Mouse (Mus musculus): ENCODE measurements around the gene Col4a3. TPM values are rescaled to one million over a fixed set of nuclear protein-coding genes. Genes with fewer than 3 reads are reported as not detected.

The Col4a3 gene
- total and polyA plus RNA-seq, 2 experiments from 2014 or later: 0.79 to 0.94 TPM

DNA sequence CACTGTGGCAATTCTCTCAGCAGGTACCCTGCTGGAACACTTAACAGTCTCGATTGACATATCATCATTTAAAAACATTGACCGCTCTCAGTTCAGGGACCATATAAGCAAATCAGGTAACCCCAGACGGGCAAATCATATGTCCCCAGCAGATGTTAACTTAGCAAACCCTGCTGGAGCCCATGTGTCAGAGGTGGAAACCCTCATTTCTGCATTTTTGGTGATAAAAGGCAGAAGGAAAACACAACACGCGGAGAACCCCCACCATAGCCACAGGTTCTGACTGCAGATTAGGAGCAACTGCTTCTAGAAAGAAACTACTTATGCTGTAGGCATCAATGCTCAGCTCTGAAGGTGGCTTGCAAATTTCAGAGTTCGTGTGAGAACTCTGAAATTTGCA lies 38.2 kb downstream of the Col4a3 start:
- Histone ChIP-seq H3K4me3 (ENCODE audit: low read length) (no peak overlapping the region), H3K4me1 (ENCODE audit: insufficient read depth, low read length) (no peaks in the 10 kb centered on the region), H3K27ac (no peak overlapping the region), H3K9me3 (ENCODE audit: low read length) (no peaks in the 10 kb centered on the region), H3K36me3 (ENCODE audit: insufficient read depth, low read length) (no peaks in the 10 kb centered on the region), H3K4me2 (ENCODE audit: low read depth, low read length) (no peak overlapping the region), H3K9ac (replicated peaks; ENCODE audit: low read length) (no peak overlapping the region), H3K27me3 (ENCODE audit: insufficient read depth, low read length) (no peaks in the 10 kb centered on the region)
- TF ChIP-seq CTCF (IDR thresholded peaks at IDR 0.05; ENCODE audit: low read depth): no peak
- 76% methylated on average over 6 of the region's 6 CpGs for WGBS
- ATAC-seq: no peak
- DNase-seq (ENCODE audit: low spot score): no peak

- 77% methylated on average over 2 of the region's 2 CpGs for WGBS
- H3K27ac ChIP-seq: no peak overlapping the region
- H3K4me2 ChIP-seq (ENCODE audit: low read depth, low read length): no peak overlapping the region
- ATAC-seq: no peak
- no peaks in the 10 kb centered on the region for H3K36me3 ChIP-seq (ENCODE audit: insufficient read depth, low read length)
- DNase-seq (ENCODE audit: low spot score): no peak
- H3K4me3 ChIP-seq (ENCODE audit: low read length): no peak overlapping the region
- H3K9ac ChIP-seq (replicated peaks; ENCODE audit: low read length): no peak overlapping the region
- TF ChIP-seq CTCF (IDR thresholded peaks at IDR 0.05; ENCODE audit: low read depth): no peak
- no peaks in the 10 kb centered on the region for H3K9me3 ChIP-seq (ENCODE audit: low read length)
- no peaks in the 10 kb centered on the region for H3K4me1 ChIP-seq (ENCODE audit: insufficient read depth, low read length)
- no peaks in the 10 kb centered on the region for H3K27me3 ChIP-seq (ENCODE audit: insufficient read depth, low read length)
These were observed 38.8 kb downstream of the Col4a3 start for GRCm38 (mm10) chr1:82625474-82625873.

GRCm38 (mm10) chr1:82627652-82628051 lies 40.9 kb downstream of the Col4a3 start:
- H3K4me1 ChIP-seq (ENCODE audit: insufficient read depth, low read length): no peaks in the 10 kb centered on the region
- no peak overlapping the region for H3K4me2 ChIP-seq (ENCODE audit: low read depth, low read length)
- no peaks in the 10 kb centered on the region for H3K36me3 ChIP-seq (ENCODE audit: insufficient read depth, low read length)
- no peak overlapping the region for H3K27ac ChIP-seq
- no peaks in the 10 kb centered on the region for H3K27me3 ChIP-seq (ENCODE audit: insufficient read depth, low read length)
- no peaks in the 10 kb centered on the region for H3K9me3 ChIP-seq (ENCODE audit: low read length)
- WGBS: 88% methylated on average over 4 of the region's 4 CpGs
- no peak for TF ChIP-seq CTCF (IDR thresholded peaks at IDR 0.05; ENCODE audit: low read depth)
- DNase-seq (ENCODE audit: low spot score) (no peak), ATAC-seq (no peak)
- H3K9ac ChIP-seq (replicated peaks; ENCODE audit: low read length): no peak overlapping the region
- no peak overlapping the region for H3K4me3 ChIP-seq (ENCODE audit: low read length)

- no peaks in the 10 kb centered on the region for H3K36me3 ChIP-seq (ENCODE audit: insufficient read depth, low read length)
- no peak overlapping the region for H3K4me3 ChIP-seq (ENCODE audit: low read length)
- no peak overlapping the region for H3K4me2 ChIP-seq (ENCODE audit: low read depth, low read length)
- H3K27me3 ChIP-seq (ENCODE audit: insufficient read depth, low read length): no peaks in the 10 kb centered on the region
- no peaks in the 10 kb centered on the region for H3K4me1 ChIP-seq (ENCODE audit: insufficient read depth, low read length)
- H3K9me3 ChIP-seq (ENCODE audit: low read length): no peaks in the 10 kb centered on the region
- no peak for TF ChIP-seq CTCF (IDR thresholded peaks at IDR 0.05; ENCODE audit: low read depth)
- no peak for DNase-seq (ENCODE audit: low spot score)
- 82% methylated on average over 5 of the region's 5 CpGs for WGBS
- ATAC-seq: no peak
- H3K27ac ChIP-seq: no peak overlapping the region
- no peak overlapping the region for H3K9ac ChIP-seq (replicated peaks; ENCODE audit: low read length)
These were observed 42.8 kb downstream of the Col4a3 start for GRCm38 (mm10) chr1:82629495-82629894.

GRCm38 (mm10) chr1:82631169-82631792 lies 44.6 kb downstream of the Col4a3 start:
- Histone ChIP-seq H3K36me3 (ENCODE audit: insufficient read depth, low read length) (no peaks in the 10 kb centered on the region), H3K9ac (replicated peaks; ENCODE audit: low read length) (no peak overlapping the region), H3K27ac (no peak overlapping the region), H3K27me3 (ENCODE audit: insufficient read depth, low read length) (no peaks in the 10 kb centered on the region), H3K4me3 (ENCODE audit: low read length) (no peak overlapping the region), H3K4me1 (ENCODE audit: insufficient read depth, low read length) (no peaks in the 10 kb centered on the region), H3K4me2 (ENCODE audit: low read depth, low read length) (no peak overlapping the region), H3K9me3 (ENCODE audit: low read length) (no peaks in the 10 kb centered on the region)
- WGBS: 79% methylated on average over 6 of the region's 6 CpGs
- no peak for DNase-seq (ENCODE audit: low spot score)
- no peak for TF ChIP-seq CTCF (IDR thresholded peaks at IDR 0.05; ENCODE audit: low read depth)
- no peak for ATAC-seq

DNA sequence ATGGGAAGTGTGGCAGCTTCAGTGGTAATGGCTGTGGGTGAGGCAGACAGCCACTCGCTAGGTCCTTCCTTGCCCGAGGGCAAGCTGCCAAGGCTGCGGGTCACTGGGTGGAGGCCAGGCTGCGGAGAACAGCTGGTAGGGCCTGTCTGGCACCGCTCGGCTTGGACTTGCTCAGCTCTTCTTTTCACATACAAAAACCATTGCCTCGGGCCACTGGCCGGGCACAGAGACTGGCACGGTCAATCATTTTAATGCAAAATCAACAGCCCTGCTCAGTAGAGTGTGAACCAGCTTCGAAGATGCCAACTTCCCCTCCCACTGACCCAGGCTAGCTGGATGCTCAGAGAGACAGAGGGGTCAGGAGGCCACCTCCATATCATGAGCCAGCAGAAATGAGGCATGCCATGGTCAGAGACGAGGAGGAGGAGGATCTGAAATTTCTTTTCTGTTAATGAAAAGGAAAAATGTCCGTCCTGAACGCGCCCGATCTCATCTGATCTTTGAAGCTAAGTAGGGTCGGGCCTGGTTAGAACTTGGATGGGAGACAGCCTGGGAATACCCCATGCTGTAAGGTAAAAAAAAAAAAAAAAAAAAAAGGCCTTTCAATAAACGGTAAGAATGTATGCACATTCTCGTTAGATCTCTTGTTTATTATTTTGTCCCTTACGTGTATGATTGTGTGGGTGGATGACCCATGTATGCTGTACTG lies 48.0 kb downstream of the Col4a3 start:
- Histone ChIP-seq H3K36me3 (ENCODE audit: insufficient read depth, low read length) (no peaks in the 10 kb centered on the region), H3K27me3 (ENCODE audit: insufficient read depth, low read length) (no peaks in the 10 kb centered on the region), H3K27ac (no peak overlapping the region), H3K9ac (replicated peaks; ENCODE audit: low read length) (no peak overlapping the region), H3K4me1 (ENCODE audit: insufficient read depth, low read length) (no peaks in the 10 kb centered on the region), H3K9me3 (ENCODE audit: low read length) (no peaks in the 10 kb centered on the region), H3K4me2 (ENCODE audit: low read depth, low read length) (0 out of 2 replicates have a peak overlapping the region, but pooled peaks have one; percentile 2), H3K4me3 (ENCODE audit: low read length) (no peak overlapping the region)
- ATAC-seq (peak; percentile 92), DNase-seq (ENCODE audit: low spot score) (peak; percentile 81)
- WGBS: 49% methylated on average over 19 of the region's 19 CpGs
- TF ChIP-seq CTCF (IDR thresholded peaks at IDR 0.05; ENCODE audit: low read depth): no peak

- H3K27ac ChIP-seq: no peak overlapping the region
- no peaks in the 10 kb centered on the region for H3K36me3 ChIP-seq (ENCODE audit: insufficient read depth, low read length)
- no peaks in the 10 kb centered on the region for H3K27me3 ChIP-seq (ENCODE audit: insufficient read depth, low read length)
- WGBS: 85% methylated on average over 9 of the region's 9 CpGs
- no peak overlapping the region for H3K4me2 ChIP-seq (ENCODE audit: low read depth, low read length)
- TF ChIP-seq CTCF (IDR thresholded peaks at IDR 0.05; ENCODE audit: low read depth): no peak
- no peak overlapping the region for H3K4me3 ChIP-seq (ENCODE audit: low read length)
- no peak overlapping the region for H3K9ac ChIP-seq (replicated peaks; ENCODE audit: low read length)
- H3K4me1 ChIP-seq (ENCODE audit: insufficient read depth, low read length): no peaks in the 10 kb centered on the region
- DNase-seq (ENCODE audit: low spot score) (no peak), ATAC-seq (peak; percentile 27; the same call in 1 of the 2 replicates)
- H3K9me3 ChIP-seq (ENCODE audit: low read length): no peaks in the 10 kb centered on the region
These were observed 48.5 kb downstream of the Col4a3 start for GRCm38 (mm10) chr1:82635254-82635620.
